Mouse (Mus musculus) midbrain, postnatal 0 days (tissue): ENCODE results near the gene Mab21l1. TPM values are rescaled to one million over a fixed set of nuclear protein-coding genes. Genes with fewer than 3 reads are reported as not detected.

ENCODE experiments used
- ATAC-seq: fragments of 200-750 bp; cut with Nextera tagmentation; 2 replicates; pipeline ENCODE4 v1.8.0; 2017; ENCODE audit warnings: moderate number of reproducible peaks, mild to moderate bottlenecking, moderate TSS enrichment, moderate library complexity; ENCODE audit not compliant: low FRiP score
- DNase-seq: peaks from one replicate; pipeline ENCODE4 v3.0.0-alpha.2; 2015; ENCODE audit warnings: low spot score
- H3K27ac ChIP-seq: fragments of 300-500 bp; sonication (generic); 2 replicates; pipeline ENCODE4 v1.5.1; 2014; ENCODE audit warnings: low read depth, mild to moderate bottlenecking, low read length, mixed read lengths
- H3K27me3 ChIP-seq: fragments of 300-500 bp; sonication (generic); 2 replicates; pipeline ENCODE4 v1.6.1; 2014; ENCODE audit warnings: low read length, control low read depth, mixed read lengths; ENCODE audit not compliant: insufficient read depth
- H3K36me3 ChIP-seq: fragments of 300-500 bp; sonication (generic); 2 replicates; pipeline ENCODE4 v1.6.1; 2014; ENCODE audit warnings: low read length, control low read depth, mixed read lengths; ENCODE audit not compliant: insufficient read depth
- H3K4me1 ChIP-seq: fragments of 300-500 bp; sonication (generic); 2 replicates; pipeline ENCODE4 v1.6.1; 2014; ENCODE audit warnings: mild to moderate bottlenecking, control low read depth, antibody characterized with exemption, low read length, mixed read lengths; ENCODE audit not compliant: insufficient read depth
- H3K4me2 ChIP-seq: fragments of 300-500 bp; sonication (generic); 2 replicates; pipeline ENCODE4 v1.6.1; 2014; ENCODE audit warnings: low read depth, mild to moderate bottlenecking, low read length, mixed read lengths; ENCODE audit not compliant: poor library complexity, severe bottlenecking
- H3K4me3 ChIP-seq: fragments of 300-500 bp; sonication (generic); 2 replicates; pipeline ENCODE4 v1.5.1; 2014; ENCODE audit warnings: low read depth, mild to moderate bottlenecking, low read length, moderate library complexity
- H3K9ac ChIP-seq: fragments of 300-500 bp; sonication (generic); replicated peaks from 2 replicates; pipeline ENCODE4 v1.6.1; 2014; ENCODE audit warnings: mild to moderate bottlenecking, low read length, moderate library complexity, mixed read lengths; ENCODE audit not compliant: poor library complexity, severe bottlenecking
- H3K9me3 ChIP-seq: fragments of 300-500 bp; sonication (generic); 2 replicates; pipeline ENCODE4 v1.6.1; 2016; ENCODE audit warnings: low read length, control low read depth
- CTCF ChIP-seq: IDR thresholded peaks from 2 replicates; pipeline ENCODE4 v1.5.1; 2016; ENCODE audit warnings: antibody characterized with exemption, mild to moderate bottlenecking
- WGBS: fragments of 180-500 bp; shearing (Covaris S2); extraction: QIAGEN DNeasy Blood & Tissue Kit; methylation state at CpG from one replicate; pipeline ENCODE4 v1.1.7; 2014; 5-methylcytosine and 5-hydroxymethylcytosine counted together
- polyA plus RNA-seq: library from polyadenylated mRNA; unstranded; fragments of >200 nt; fragmentation: Nextera tagmentation; extraction: Ambion mirVana; gene quantifications from 2 replicates; pipeline ENCODE4 v1.2.1, GENCODE M21; 2015
- total RNA-seq: library from RNA; depleted of rRNA; stranded (reverse); fragments of >200 nt; gene quantifications from 2 replicates; pipeline ENCODE4 v1.2.3, GENCODE M21; 2014

Mab21l1 gene
- total and polyA plus RNA-seq, 2 experiments from 2014 or later, result 131 to 151 TPM

GRCm38 (mm10) chr3:55780120-55781070 lies 1.9 kb upstream of the Mab21l1 start:
- ATAC-seq, result peak; percentile 32; the same call in 1 of the 2 replicates
- DNase-seq, result peak; percentile 71
- WGBS, result 9% methylated on average over 53 of the region's 53 CpGs
- H3K4me2 ChIP-seq, result peak overlapping the region; percentile 53
- no peaks in the 10 kb centered on the region for H3K9me3 ChIP-seq
- H3K9ac ChIP-seq, result peak overlapping the region; percentile 77
- peaks cover 6% of the 10 kb centered on the region; the same call in 1 of the 2 replicates for H3K4me1 ChIP-seq
- H3K4me3 ChIP-seq, result peak overlapping the region; percentile 30
- H3K36me3 ChIP-seq, result no peaks in the 10 kb centered on the region
- TF ChIP-seq CTCF, result no peak
- H3K27me3 ChIP-seq, result no peaks in the 10 kb centered on the region
- peak overlapping the region; percentile 93 for H3K27ac ChIP-seq

- 32% methylated on average over 5 of the region's 5 CpGs for WGBS
- Histone ChIP-seq H3K27me3 (no peaks in the 10 kb centered on the region), H3K9ac (peak overlapping the region; percentile 77), H3K36me3 (no peaks in the 10 kb centered on the region), H3K27ac (peak overlapping the region; percentile 93), H3K4me2 (peak overlapping the region; percentile 53), H3K4me3 (peak overlapping the region; percentile 54), H3K4me1 (peaks cover 6% of the 10 kb centered on the region; the same call in 1 of the 2 replicates), H3K9me3 (no peaks in the 10 kb centered on the region)
- peak; percentile 0; the same call in 1 of the 2 replicates for ATAC-seq
- DNase-seq, result peak; percentile 29
- no peak for TF ChIP-seq CTCF
These were observed 768 bp upstream of the Mab21l1 start for GRCm38 (mm10) chr3:55781429-55782055.

GRCm38 (mm10) chr3:55782771-55783170 lies 461 bp downstream of the Mab21l1 start:
- ATAC-seq (no peak), DNase-seq (peak; percentile 47)
- H3K4me2 ChIP-seq, result peak overlapping the region; percentile 53
- no peaks in the 10 kb centered on the region for H3K9me3 ChIP-seq
- no peak for TF ChIP-seq CTCF
- H3K9ac ChIP-seq, result peak overlapping the region; percentile 82
- H3K27ac ChIP-seq, result peak overlapping the region; percentile 93
- peaks cover 6% of the 10 kb centered on the region; the same call in 1 of the 2 replicates for H3K4me1 ChIP-seq
- WGBS, result 14% methylated on average over 22 of the region's 22 CpGs
- H3K36me3 ChIP-seq, result no peaks in the 10 kb centered on the region
- H3K27me3 ChIP-seq, result no peaks in the 10 kb centered on the region
- peak overlapping the region; percentile 54 for H3K4me3 ChIP-seq

GRCm38 (mm10) chr3:55783171-55784081 lies 1.1 kb downstream of the Mab21l1 start:
- Histone ChIP-seq H3K9me3 (no peaks in the 10 kb centered on the region), H3K27me3 (no peaks in the 10 kb centered on the region), H3K4me3 (peak overlapping the region; percentile 54), H3K36me3 (no peaks in the 10 kb centered on the region), H3K9ac (peak overlapping the region; percentile 82), H3K4me1 (peaks cover 4% of the 10 kb centered on the region; the same call in 1 of the 2 replicates), H3K4me2 (peak overlapping the region; percentile 53), H3K27ac (peak overlapping the region; percentile 93)
- ATAC-seq (no peak), DNase-seq (peak; percentile 37)
- WGBS, result 15% methylated on average over 45 of the region's 45 CpGs
- no peak for TF ChIP-seq CTCF

GRCm38 (mm10) chr3:55784101-55784500 lies 1.8 kb downstream of the Mab21l1 start:
- WGBS, result 18% methylated on average over 7 of the region's 7 CpGs
- peak overlapping the region; percentile 93 for H3K27ac ChIP-seq
- DNase-seq, result no peak

More at GRCm38 (mm10) chr3:55784101-55784500, 1.8 kb downstream of the Mab21l1 start:
- H3K4me2 ChIP-seq, result peak overlapping the region; percentile 53
- H3K9ac ChIP-seq, result peak overlapping the region; percentile 82
- no peaks in the 10 kb centered on the region for H3K36me3 ChIP-seq
- H3K27me3 ChIP-seq, result no peaks in the 10 kb centered on the region
- peaks cover 5% of the 10 kb centered on the region; the same call in 1 of the 2 replicates for H3K4me1 ChIP-seq
- peak overlapping the region; percentile 54 for H3K4me3 ChIP-seq
- no peaks in the 10 kb centered on the region for H3K9me3 ChIP-seq
- no peak for TF ChIP-seq CTCF
- no peak for ATAC-seq
